Mouse (Mus musculus): ENCODE results near the gene Nectin3.
A peak's percentile ranks its signal among the peaks of the same experiment; 100 is the strongest.

The Nectin3 gene

GRCm38 (mm10) chr16:46498421-46498789 is at the start of gene Nectin3:
Gene Nectin3 (minus strand): TSS chr16:46498525.
- DNase-seq, result no peak

GRCm38 (mm10) chr16:46538092-46538491 is 39.8 kb upstream of the Nectin3 start:
- no peak for DNase-seq

- DNase-seq, result no peak
Observed at GRCm38 (mm10) chr16:46532465-46533254, 34.3 kb upstream of the Nectin3 start.

DNA sequence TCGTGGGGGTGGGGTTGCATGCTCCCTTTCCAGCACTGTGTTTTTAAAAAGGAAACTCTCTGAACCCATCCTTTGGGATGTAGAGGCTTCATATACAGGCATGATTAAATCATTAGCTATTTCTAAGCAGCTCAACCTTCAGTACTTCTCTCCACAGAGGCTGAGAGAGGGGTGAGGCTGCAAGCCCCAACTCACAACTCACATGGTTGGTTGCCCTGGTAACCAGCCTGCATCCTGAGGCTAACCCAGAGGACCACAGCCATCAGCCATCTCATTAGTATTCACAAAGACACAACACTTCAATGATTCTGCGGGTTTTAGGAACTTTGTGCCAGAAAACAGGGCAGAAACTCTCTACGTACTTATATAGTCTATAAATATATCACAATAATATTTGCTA is 32.7 kb upstream of the Nectin3 start:
- DNase-seq, result no peak

DNA sequence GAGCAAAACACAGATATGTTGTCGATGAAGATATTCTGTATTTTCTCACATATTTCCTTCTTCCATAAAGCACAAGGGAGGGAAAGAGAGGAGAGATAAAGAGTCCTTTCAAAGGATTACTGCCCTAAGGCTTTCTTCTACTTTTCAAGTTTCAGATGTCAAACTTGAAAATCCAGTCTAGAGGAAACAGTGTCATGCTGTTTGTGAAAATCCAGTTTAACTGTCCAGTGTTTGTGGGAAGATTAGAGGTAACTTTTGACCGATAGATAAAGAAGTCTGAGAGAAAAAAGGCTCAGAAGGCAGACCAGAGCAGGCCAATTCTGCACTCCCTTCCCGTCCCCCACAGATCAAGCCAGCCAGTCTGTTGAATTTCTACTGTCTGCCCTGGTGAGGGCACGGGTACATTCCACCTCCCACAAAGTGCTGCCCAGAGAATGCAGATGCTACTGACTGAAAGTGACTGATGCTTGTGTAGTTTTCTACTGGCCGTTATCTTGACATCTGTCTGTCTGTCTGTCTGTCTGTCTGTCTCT is 22.6 kb upstream of the Nectin3 start:
- no peak for DNase-seq

GRCm38 (mm10) chr16:46519606-46520005 is 21.3 kb upstream of the Nectin3 start:
- no peak for DNase-seq

DNA sequence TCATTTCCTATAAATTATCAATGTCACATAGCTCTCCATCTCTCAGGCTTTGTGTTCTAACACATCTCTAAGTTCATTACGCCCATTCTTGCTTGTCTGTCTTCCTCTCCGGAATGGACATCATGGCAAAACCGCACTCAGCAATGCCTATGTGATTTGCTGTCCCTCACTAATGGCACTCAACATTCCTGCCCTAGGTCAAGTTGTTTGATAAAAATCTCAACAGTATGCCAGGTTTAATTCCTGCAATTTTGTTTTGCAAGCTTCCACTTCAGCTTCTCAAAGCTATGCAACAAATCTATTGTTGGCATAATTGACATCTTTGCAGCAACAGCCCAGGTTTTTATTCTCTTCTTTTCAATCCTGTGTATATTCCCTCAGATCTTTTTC is 9.6 kb upstream of the Nectin3 start:
- DNase-seq, result no peak

- peak; percentile 24 to 43 for DNase-seq
Observed at GRCm38 (mm10) chr16:46507260-46507943, 9.1 kb upstream of the Nectin3 start.

GRCm38 (mm10) chr16:46504006-46504405 is 5.7 kb upstream of the Nectin3 start:
- no peak for DNase-seq

DNA sequence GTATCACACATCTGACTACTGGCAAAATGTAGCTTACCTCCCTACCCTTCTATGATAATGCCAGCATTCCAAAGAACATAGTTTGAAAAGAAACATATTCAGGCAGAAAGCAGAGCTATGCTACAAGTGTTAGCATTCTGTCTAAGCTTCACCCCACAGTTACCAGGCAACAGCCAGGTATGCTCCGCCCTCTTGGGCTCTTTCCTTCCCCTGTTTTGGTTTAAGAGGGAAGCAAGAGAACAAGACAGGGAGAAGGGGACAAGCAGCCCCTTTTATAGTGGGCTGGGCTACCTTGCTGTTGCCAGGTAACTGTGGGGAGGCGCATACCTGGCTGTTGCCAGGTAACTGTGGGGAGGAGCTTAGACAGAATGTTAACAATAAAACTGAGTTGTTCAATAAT is 4.0 kb upstream of the Nectin3 start:
- DNase-seq, result no peak

DNA sequence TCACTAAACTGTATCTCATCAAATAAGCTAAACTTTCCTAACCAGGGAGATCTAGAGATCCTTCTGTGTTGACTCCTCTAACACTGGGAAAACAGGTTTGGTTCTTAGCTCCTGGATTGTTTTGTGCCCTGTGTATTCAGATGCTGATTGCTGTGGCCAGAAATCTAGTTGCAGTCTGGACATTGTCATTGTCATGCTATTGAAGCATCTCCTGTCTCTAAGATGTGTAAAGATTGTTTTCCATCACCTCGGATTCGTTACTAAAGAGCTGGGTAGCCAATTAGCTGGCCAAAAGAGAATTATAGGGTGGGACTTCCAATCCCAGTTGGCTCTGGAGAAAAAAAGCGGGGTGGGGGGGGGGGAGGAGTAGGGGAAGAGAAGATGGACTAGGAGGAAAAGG is 2.4 kb upstream of the Nectin3 start:
- no peak for DNase-seq

DNA sequence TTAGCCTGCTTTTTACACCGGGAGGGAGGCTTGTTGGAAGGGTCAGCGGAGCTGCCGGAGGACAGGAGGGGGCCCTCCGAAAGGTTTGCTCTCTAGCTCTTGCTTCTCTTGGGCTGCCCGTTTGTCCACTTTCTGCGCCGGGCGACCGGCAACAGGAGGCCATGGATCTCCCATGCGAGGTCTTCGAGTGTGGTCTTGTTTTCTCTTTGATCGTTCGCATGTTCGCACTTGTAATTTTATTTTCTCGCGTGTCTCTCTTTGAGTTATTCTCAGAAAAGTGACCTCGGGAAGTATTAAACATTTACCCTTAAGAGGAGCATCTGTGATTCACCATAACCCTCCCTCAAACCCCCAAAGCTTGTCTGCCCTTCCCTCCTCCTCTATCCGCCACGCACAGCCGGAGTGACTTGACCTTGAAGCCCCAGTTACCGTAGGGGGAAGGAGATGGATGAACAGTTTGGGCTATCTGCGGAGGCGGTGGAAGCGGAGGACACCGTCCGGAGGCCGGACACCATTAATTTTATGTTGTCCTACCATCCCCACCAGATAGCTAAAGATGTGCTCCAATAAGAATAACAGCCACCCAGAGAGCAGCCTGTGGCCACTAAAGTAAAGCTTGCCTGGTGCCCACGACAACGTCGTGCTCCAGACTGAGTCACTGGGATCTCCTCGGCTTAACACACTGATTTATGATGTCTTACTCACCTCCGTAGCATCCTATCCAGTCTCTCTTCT is 472 bp downstream of the Nectin3 start:
- peak; percentile 28 to 40 for DNase-seq

- DNase-seq, result peak; percentile 95 to 97
Observed at GRCm38 (mm10) chr16:46496889-46497685, 1.2 kb downstream of the Nectin3 start.

DNA sequence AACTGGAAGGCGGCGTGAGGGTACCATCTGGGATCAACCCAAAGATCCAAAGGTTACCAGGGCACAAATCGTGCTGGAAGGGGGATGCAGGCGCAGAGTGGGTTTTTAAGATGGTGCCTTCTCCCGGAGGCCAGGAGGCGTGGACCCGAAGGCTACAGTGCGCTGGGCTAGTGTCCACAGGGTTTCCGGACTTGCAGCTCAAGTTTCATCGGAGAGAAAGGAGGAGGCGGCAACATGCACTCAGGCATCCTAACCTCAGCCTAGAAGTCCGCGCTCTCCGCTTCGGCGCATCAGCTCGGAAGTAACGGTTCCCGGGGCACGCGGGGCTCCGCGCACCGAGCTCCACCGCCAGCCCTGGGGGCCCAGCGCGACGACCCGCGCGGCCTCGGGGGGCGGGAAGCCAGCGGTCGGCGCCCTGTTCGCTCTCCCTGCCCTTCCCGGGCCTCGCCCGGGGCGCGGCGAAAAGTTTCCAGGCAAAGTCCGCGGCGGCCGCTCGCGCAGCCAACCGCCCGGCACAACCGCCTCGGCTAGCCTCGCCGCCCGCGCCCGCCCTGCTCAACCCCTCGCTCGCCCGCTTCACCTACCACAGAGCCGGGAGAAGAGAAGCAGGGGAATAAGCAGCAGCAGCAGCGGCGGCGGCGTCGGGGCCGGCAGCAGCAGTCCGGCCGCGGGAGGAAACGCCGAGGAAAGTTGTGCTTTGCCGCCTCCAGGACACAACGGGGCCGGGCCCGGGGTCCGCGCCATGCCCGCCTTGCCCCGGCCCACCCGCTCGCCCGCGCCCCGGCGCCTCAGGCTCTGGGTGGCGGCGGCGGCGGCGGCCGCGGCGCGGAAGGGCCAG is 2.1 kb downstream of the Nectin3 start:
- peak; percentile 72 to 83 for DNase-seq

GRCm38 (mm10) chr16:46495201-46495600 is 3.1 kb downstream of the Nectin3 start:
- DNase-seq, result no peak

- DNase-seq, result peak; percentile 59 to 72
Observed at GRCm38 (mm10) chr16:46487436-46488097, 10.8 kb downstream of the Nectin3 start.

DNA sequence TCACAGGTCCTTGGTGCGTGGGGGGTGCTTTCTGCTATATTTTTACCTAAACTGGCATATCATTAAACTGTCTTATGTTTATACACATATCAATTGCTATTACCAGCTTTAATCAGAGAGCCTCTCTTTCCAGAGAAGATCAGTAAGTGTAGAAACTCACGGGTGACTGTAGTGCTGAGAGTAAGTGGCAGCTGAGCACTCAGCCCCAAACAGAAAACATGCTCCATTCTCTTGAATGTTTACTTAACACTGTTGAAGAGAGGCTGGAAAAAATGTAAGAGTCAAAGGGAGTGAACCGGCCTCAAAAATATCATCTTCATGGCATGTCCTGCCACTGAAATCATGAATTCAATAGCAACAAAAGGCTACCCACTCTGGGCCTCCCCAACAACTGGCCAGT is 21.0 kb downstream of the Nectin3 start:
- no peak for DNase-seq

DNA sequence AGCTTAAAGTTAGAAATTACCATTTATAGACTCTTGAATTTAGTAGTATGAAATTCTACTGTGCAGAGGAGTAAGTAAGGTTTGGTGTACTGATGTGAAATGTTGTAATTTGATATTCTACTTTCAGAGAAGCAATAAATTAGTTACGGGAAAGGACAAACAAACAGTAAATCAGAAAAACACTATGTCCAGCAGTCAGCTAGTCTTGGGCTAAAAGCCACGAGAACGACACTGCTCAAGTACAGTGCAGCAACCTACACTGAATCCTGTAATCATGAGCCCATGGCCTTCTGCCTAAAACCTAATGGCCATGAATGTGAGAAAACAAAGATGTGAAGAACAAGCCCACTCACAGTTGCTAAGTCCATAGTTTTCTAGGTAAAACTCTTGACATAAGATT is 46.9 kb downstream of the Nectin3 start:
- no peak for DNase-seq

DNA sequence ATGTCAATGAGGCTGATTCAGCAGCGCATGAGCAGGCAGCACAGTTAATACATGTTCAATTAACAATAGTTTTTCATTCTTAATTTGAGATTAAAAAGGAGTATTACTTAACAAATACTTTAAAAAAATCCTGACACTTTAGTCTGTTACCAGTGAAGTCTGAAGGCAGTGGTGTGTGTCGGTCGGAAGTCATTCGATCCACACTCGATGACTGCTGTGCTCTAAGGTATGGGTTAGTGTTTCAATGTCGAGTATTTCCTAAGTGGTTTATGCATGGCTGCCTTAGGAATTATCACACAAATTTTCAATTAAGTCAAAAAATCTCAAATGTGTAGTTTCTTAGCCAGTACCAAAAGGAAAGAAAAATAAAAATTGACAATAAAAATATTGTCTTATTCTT is 49.3 kb downstream of the Nectin3 start:
- no peak for DNase-seq

DNA sequence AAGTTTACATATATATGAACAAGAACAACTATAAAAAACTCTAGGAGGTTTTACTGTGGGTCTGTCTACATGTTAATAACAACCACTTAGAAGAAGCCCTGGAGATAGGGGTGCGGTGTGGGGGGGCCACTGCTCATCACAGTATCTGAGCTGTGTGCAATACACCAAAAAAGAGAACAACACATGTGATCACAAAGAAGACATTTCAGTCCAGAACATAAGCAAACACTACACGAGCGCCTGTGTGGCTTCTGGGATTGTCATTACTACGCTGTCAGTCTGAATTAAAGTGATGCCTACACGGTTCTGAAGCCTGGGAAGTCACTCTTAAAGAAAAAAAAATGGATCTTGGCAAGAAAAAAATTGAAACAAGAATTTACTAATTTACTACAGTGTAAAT is 67.0 kb downstream of the Nectin3 start:
- no peak for DNase-seq

DNA sequence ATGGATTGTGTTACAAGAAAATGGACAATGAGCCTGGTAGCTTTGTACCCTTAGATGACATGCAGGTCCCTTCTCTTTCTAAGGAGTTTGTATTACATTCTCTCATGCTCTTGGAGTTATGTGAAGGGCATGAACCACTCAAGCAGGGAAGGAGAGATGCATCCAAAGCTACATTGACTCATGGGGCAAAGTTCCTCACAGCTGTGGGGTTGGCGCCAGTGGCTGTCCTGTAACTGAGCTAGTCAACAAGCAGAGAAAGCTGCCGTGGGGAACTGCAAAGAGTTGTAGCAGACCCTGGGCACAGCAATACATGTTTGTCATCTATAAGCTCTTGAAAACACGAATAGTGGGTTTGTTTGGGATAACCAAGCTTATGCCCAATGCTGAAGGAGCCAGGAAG is 82.1 kb downstream of the Nectin3 start:
- DNase-seq, result peak; percentile 21 to 33
